ENCODE assay signal across 23 mouse cellular contexts in the genomic region with DNA sequence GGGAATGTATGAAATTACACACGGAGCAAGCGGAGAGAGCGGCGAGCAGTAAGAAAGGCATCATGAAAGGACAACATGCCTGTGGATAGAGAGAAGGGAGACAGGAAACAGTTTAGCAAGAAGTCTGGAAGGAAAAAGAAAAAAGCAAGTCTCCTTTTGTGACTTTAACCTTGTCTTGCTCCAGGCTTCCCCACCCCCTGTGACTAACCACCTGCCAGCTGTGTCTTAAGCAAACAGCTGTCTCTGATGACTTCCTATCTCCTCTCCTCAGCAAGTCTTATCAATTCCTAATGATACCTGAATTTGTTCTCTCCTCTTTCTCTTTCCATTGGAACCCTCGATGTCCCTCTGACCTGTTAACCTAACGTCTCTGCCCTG. TPM values are rescaled to one million over a fixed set of nuclear protein-coding genes. Genes with fewer than 3 reads are reported as not detected.
DNase-seq lines count a peak whose midpoint lies in the region; ATAC-seq and TF ChIP-seq lines count a peak whose summit lies in the region.
"Had no signal": no experiment of that assay in that cellular context is flagged by ENCODE, and none has a peak within 500 bp of the region (broad histone marks: within the 10 kb centered on the region; RNA-seq: fewer than 3 reads in every experiment).

No protein-coding gene starts in this region.

- peak overlapping the region; percentile 12; the same call in 1 of the 2 replicates for H3K27ac ChIP-seq in heart, embryonic 10.5 days
- no peak overlapping the region for H3K27ac ChIP-seq in heart, embryonic 12.5 days (ENCODE audit: poor library complexity, severe bottlenecking)
- H3K27ac ChIP-seq in stomach, postnatal 0 days (replicated peaks): no peak overlapping the region
- H3K27ac ChIP-seq in forebrain, embryonic 13.5 days: no peak overlapping the region
- H3K27ac ChIP-seq in kidney, embryonic 16.5 days (ENCODE audit: low read length): no peak overlapping the region
- H3K27ac ChIP-seq: forebrain, embryonic 15.5 days; heart, embryonic 15.5 days; hindbrain, embryonic 15.5 days; limb, embryonic 10.5 days; midbrain, embryonic 13.5 days had no signal

- WGBS in heart, embryonic 10.5 days: 66% methylated on average over 6 of the region's 6 CpGs
- 66% methylated on average over 6 of the region's 6 CpGs for WGBS in heart, embryonic 12.5 days
- WGBS in stomach, postnatal 0 days: 67% methylated on average over 6 of the region's 6 CpGs
- WGBS in forebrain, embryonic 13.5 days: 74% methylated on average over 6 of the region's 6 CpGs
- WGBS in kidney, embryonic 16.5 days: 84% methylated on average over 6 of the region's 6 CpGs

- no peaks in the 10 kb centered on the region for H3K36me3 ChIP-seq in heart, embryonic 10.5 days
- no peaks in the 10 kb centered on the region for H3K36me3 ChIP-seq in heart, embryonic 12.5 days
- no peaks in the 10 kb centered on the region for H3K36me3 ChIP-seq in stomach, postnatal 0 days (ENCODE audit: control insufficient read depth, insufficient read depth, low read length)
- H3K36me3 ChIP-seq in forebrain, embryonic 13.5 days (ENCODE audit: poor library complexity, severe bottlenecking): no peaks in the 10 kb centered on the region
- no peaks in the 10 kb centered on the region for H3K36me3 ChIP-seq in kidney, embryonic 16.5 days (ENCODE audit: insufficient read depth, low read length)
- H3K36me3 ChIP-seq: forebrain, embryonic 15.5 days; heart, embryonic 15.5 days; hindbrain, embryonic 15.5 days; limb, embryonic 10.5 days; midbrain, embryonic 13.5 days had no signal

- H3K4me2 ChIP-seq in heart, embryonic 12.5 days: no peak overlapping the region
- no peak overlapping the region for H3K4me2 ChIP-seq in stomach, postnatal 0 days (replicated peaks; ENCODE audit: low read depth)
- no peak overlapping the region for H3K4me2 ChIP-seq in forebrain, embryonic 13.5 days
- H3K4me2 ChIP-seq in kidney, embryonic 16.5 days (replicated peaks; ENCODE audit: low read depth, low read length): no peak overlapping the region
- H3K4me2 ChIP-seq: forebrain, embryonic 15.5 days; heart, embryonic 15.5 days; hindbrain, embryonic 15.5 days; liver, embryonic 11.5 days; midbrain, embryonic 13.5 days had no signal

- H3K9me3 ChIP-seq in heart, embryonic 10.5 days: no peaks in the 10 kb centered on the region
- no peaks in the 10 kb centered on the region for H3K9me3 ChIP-seq in heart, embryonic 12.5 days (replicated peaks)
- H3K9me3 ChIP-seq in stomach, postnatal 0 days (ENCODE audit: control insufficient read depth, low read length): no peaks in the 10 kb centered on the region
- H3K9me3 ChIP-seq in forebrain, embryonic 13.5 days (replicated peaks): no peaks in the 10 kb centered on the region
- no peaks in the 10 kb centered on the region for H3K9me3 ChIP-seq in kidney, embryonic 16.5 days (ENCODE audit: low read length)
- H3K9me3 ChIP-seq: forebrain, embryonic 15.5 days; heart, embryonic 15.5 days; hindbrain, embryonic 15.5 days; limb, embryonic 10.5 days; midbrain, embryonic 13.5 days had no signal

- ATAC-seq in heart, embryonic 12.5 days (ENCODE audit: insufficient number of reproducible peaks, low FRiP score): no peak
- ATAC-seq in stomach, postnatal 0 days (ENCODE audit: low FRiP score, low TSS enrichment): peak; percentile 36
- no peak for ATAC-seq in forebrain, embryonic 13.5 days
- no peak for ATAC-seq in kidney, embryonic 16.5 days (ENCODE audit: low FRiP score, low TSS enrichment)
- ATAC-seq: forebrain, embryonic 15.5 days had no signal

- no peak overlapping the region for H3K9ac ChIP-seq in heart, embryonic 12.5 days
- H3K9ac ChIP-seq in stomach, postnatal 0 days (ENCODE audit: low read length): no peak overlapping the region
- H3K9ac ChIP-seq in forebrain, embryonic 13.5 days: no peak overlapping the region
- H3K9ac ChIP-seq in kidney, embryonic 16.5 days (replicated peaks; ENCODE audit: low read length): no peak overlapping the region
- H3K9ac ChIP-seq: forebrain, embryonic 15.5 days; heart, embryonic 15.5 days; hindbrain, embryonic 15.5 days; midbrain, embryonic 13.5 days had no signal

- no peak overlapping the region for H3K4me3 ChIP-seq in heart, embryonic 10.5 days
- H3K4me3 ChIP-seq in heart, embryonic 12.5 days: no peak overlapping the region
- no peak overlapping the region for H3K4me3 ChIP-seq in stomach, postnatal 0 days (ENCODE audit: low read depth, low read length)
- H3K4me3 ChIP-seq in forebrain, embryonic 13.5 days: no peak overlapping the region
- H3K4me3 ChIP-seq in kidney, embryonic 16.5 days (ENCODE audit: low read length): no peak overlapping the region
- H3K4me3 ChIP-seq: erythroblast, embryonic 14.5 days; forebrain, embryonic 15.5 days; heart, embryonic 15.5 days; hindbrain, embryonic 15.5 days; limb, embryonic 10.5 days; midbrain, embryonic 13.5 days had no signal

- peaks cover 31% of the 10 kb centered on the region for H3K4me1 ChIP-seq in heart, embryonic 10.5 days
- peaks cover 32% of the 10 kb centered on the region for H3K4me1 ChIP-seq in heart, embryonic 12.5 days (replicated peaks)
- H3K4me1 ChIP-seq in stomach, postnatal 0 days (replicated peaks; ENCODE audit: control insufficient read depth, insufficient read depth): no peaks in the 10 kb centered on the region
- H3K4me1 ChIP-seq in forebrain, embryonic 13.5 days: peaks cover 15% of the 10 kb centered on the region
- peaks cover 4% of the 10 kb centered on the region; the same call in 1 of the 2 replicates for H3K4me1 ChIP-seq in kidney, embryonic 16.5 days (ENCODE audit: insufficient read depth, low read length)

- no peaks in the 10 kb centered on the region for H3K27me3 ChIP-seq in heart, embryonic 10.5 days (ENCODE audit: insufficient read depth, poor library complexity, severe bottlenecking)
- no peaks in the 10 kb centered on the region for H3K27me3 ChIP-seq in heart, embryonic 12.5 days (replicated peaks)
- H3K27me3 ChIP-seq in stomach, postnatal 0 days (ENCODE audit: control insufficient read depth, insufficient read depth, low read length): no peaks in the 10 kb centered on the region
- no peaks in the 10 kb centered on the region for H3K27me3 ChIP-seq in forebrain, embryonic 13.5 days
- H3K27me3 ChIP-seq in kidney, embryonic 16.5 days (ENCODE audit: insufficient read depth, low read length): no peaks in the 10 kb centered on the region
- H3K27me3 ChIP-seq: forebrain, embryonic 15.5 days; heart, embryonic 15.5 days; hindbrain, embryonic 15.5 days had no signal

- no peak for TF ChIP-seq CTCF in stomach, postnatal 0 days (IDR thresholded peaks at IDR 0.05; ENCODE audit: low read depth)

- TF ChIP-seq EP300 in stomach, postnatal 0 days (optimal IDR thresholded peaks at IDR 0.05): no peak

- no peak for DNase-seq in heart, embryonic 10.5 days (ENCODE audit: low spot score)
- DNase-seq in A20 (ENCODE audit: low read depth, low spot score) (peak; percentile 50), R1 (ENCODE audit: low read depth, low spot score) (peak; percentile 63)
- DNase-seq in stomach, postnatal 0 days (ENCODE audit: low spot score): no peak
- DNase-seq in ovary, postnatal 36 days (ENCODE audit: low spot score): no peak
- DNase-seq: cerebellum, adult 8-10 months; kidney, adult 9 months; lung, adult 2 months; retina, postnatal 1 day had no signal

RNA-seq across cellular contexts. Expression of gene Ctla4, which starts 34.0 kb away (rescaled TPM):
- polyA plus RNA-seq in heart, embryonic 10.5 days (2016; fragmentation: Nextera tagmentation; extraction: Ambion mirVana): not detected in 2 replicates
- polyA plus RNA-seq in heart, embryonic 12.5 days (2016; fragmentation: Nextera tagmentation; extraction: Ambion mirVana): not detected in 2 replicates
- not detected in 2 replicates for polyA plus RNA-seq in stomach, postnatal 0 days (2015; fragmentation: Nextera tagmentation; extraction: Ambion mirVana)
- polyA plus RNA-seq in forebrain, embryonic 13.5 days (2015; fragmentation: Nextera tagmentation; extraction: Ambion mirVana): not detected in 2 replicates
- polyA plus RNA-seq in kidney, embryonic 16.5 days (2015; fragmentation: Nextera tagmentation; extraction: Ambion mirVana): not detected in 2 replicates
- polyA plus RNA-seq: C2C12; embryonic facial prominence, embryonic 11.5 days; erythroblast, embryonic 14.5 days; forebrain, embryonic 15.5 days; hindbrain, embryonic 15.5 days; limb, embryonic 10.5 days; liver, embryonic 11.5 days; macrophage; midbrain, embryonic 13.5 days; stomach, embryonic 14.5 days had no signal

Comparison
In these comparisons a context has a peak if more than half of its experiments do, and no peak if none do; other contexts are left out.
1. DNase-seq: peak in A20 (single experiment) and R1 (single experiment); none in heart, embryonic 10.5 days (single experiment), stomach, postnatal 0 days (single experiment) and ovary, postnatal 36 days (single experiment).